Mouse (Mus musculus) ES-Bruce4 (cell line): ENCODE data around the gene Sde2.

Experiments
- CTCF ChIP-seq: IDR thresholded peaks from one replicate; pipeline ENCODE4 v1.8.1; 2011; ENCODE audit warnings: low read depth, low read length
- EP300 ChIP-seq: IDR thresholded peaks from 2 replicates; pipeline ENCODE4 v1.6.1; 2011; ENCODE audit warnings: low read depth, low read length; ENCODE audit not compliant: insufficient read depth
- POLR2A ChIP-seq: IDR thresholded peaks from one replicate; pipeline ENCODE4 v1.8.1; 2011; ENCODE audit warnings: low read length; ENCODE audit not compliant: insufficient read depth

GRCm38 (mm10) chr1:180830588-180831346, 20.2 kb upstream of the Sde2 start:
- TF ChIP-seq EP300 (no peak), POLR2A (no peak), CTCF (no peak)
